Mouse (Mus musculus) macrophage (primary cell): ENCODE results near the gene Ddx49. TPM values are rescaled to one million over a fixed set of nuclear protein-coding genes. Genes with fewer than 3 reads are reported as not detected.

Experiments used
- H3K27ac ChIP-seq: fragments of 350-480 bp; formaldehyde crosslinking; 2 replicates; pipeline ENCODE4 v1.9.0; 2021
- H3K36me3 ChIP-seq: fragments of 350-480 bp; formaldehyde crosslinking; 2 replicates; pipeline ENCODE4 v1.9.0; 2021; ENCODE audit errors: inconsistent target
- H3K4me3 ChIP-seq: fragments of 350-480 bp; formaldehyde crosslinking; 2 replicates; pipeline ENCODE4 v1.9.0; 2021; ENCODE audit errors: inconsistent target
- H3K79me2 ChIP-seq: fragments of 350-480 bp; formaldehyde crosslinking; 2 replicates; pipeline ENCODE4 v1.9.0; 2021; ENCODE audit errors: inconsistent target
- WGBS: methylation state at CpG from one replicate; pipeline ENCODE4 v1.1.7; 2026; ENCODE audit warnings: inconsistent platforms; ENCODE audit not compliant: missing documents; 5-methylcytosine and 5-hydroxymethylcytosine counted together
- polyA plus RNA-seq: library from polyadenylated mRNA; stranded (reverse); fragments of 250-400 nt; gene quantifications from 3 replicates; pipeline ENCODE4 v1.2.4, GENCODE M21; 2018; ENCODE audit warnings: inconsistent platforms

Gene Ddx49
- polyA plus RNA-seq, 1 experiment from 2014 or later = 20.5 TPM

GRCm38 (mm10) chr8:70330741-70331364 is 28.6 kb upstream of the Ddx49 start:
- no peak overlapping the region for H3K4me3 ChIP-seq
- H3K79me2 ChIP-seq = no peaks in the 10 kb centered on the region
- 84% methylated on average over 52 of the region's 53 CpGs for WGBS
- H3K27ac ChIP-seq = no peak overlapping the region
- peaks cover 36% of the 10 kb centered on the region for H3K36me3 ChIP-seq

- Histone ChIP-seq H3K36me3 (peaks cover 29% of the 10 kb centered on the region), H3K79me2 (no peaks in the 10 kb centered on the region), H3K27ac (no peak overlapping the region), H3K4me3 (no peak overlapping the region)
- WGBS = 41% methylated on average over 45 of the region's 45 CpGs
These were observed 27.8 kb upstream of the Ddx49 start for GRCm38 (mm10) chr8:70329835-70330740.

GRCm38 (mm10) chr8:70329124-70329834 is 27.0 kb upstream of the Ddx49 start, which contains the start of gene Gdf1:
Gene Gdf1, plus strand, starts transcription at chr8:70329817.
- H3K79me2 ChIP-seq = no peaks in the 10 kb centered on the region
- peaks cover 21% of the 10 kb centered on the region for H3K36me3 ChIP-seq
- no peak within 1 kb of the TSS for H3K27ac ChIP-seq
- no peak within 1 kb of the TSS for H3K4me3 ChIP-seq
- WGBS = 62% methylated on average over 14 of the region's 14 CpGs

- Histone ChIP-seq H3K4me3 (no peak overlapping the region), H3K27ac (no peak overlapping the region), H3K36me3 (peaks cover 3% of the 10 kb centered on the region; the same call in 1 of the 2 replicates), H3K79me2 (no peaks in the 10 kb centered on the region)
- 96% methylated on average over 6 of the region's 6 CpGs for WGBS
These were observed 25.2 kb upstream of the Ddx49 start for GRCm38 (mm10) chr8:70327512-70327911.

GRCm38 (mm10) chr8:70323716-70324115 is 21.4 kb upstream of the Ddx49 start:
- no peaks in the 10 kb centered on the region for H3K36me3 ChIP-seq
- H3K27ac ChIP-seq = no peak overlapping the region
- no peak overlapping the region for H3K4me3 ChIP-seq
- no peaks in the 10 kb centered on the region for H3K79me2 ChIP-seq
- WGBS = 91% methylated on average over 3 of the region's 3 CpGs

- H3K79me2 ChIP-seq = no peaks in the 10 kb centered on the region
- WGBS = 88% methylated on average over 5 of the region's 5 CpGs
- peaks cover 5% of the 10 kb centered on the region for H3K36me3 ChIP-seq
- H3K27ac ChIP-seq = no peak overlapping the region
- H3K4me3 ChIP-seq = no peak overlapping the region
These were observed 15.6 kb upstream of the Ddx49 start for GRCm38 (mm10) chr8:70317872-70318271.

- no peak overlapping the region for H3K27ac ChIP-seq
These were observed 14.5 kb upstream of the Ddx49 start for GRCm38 (mm10) chr8:70316511-70317504.

GRCm38 (mm10) chr8:70315624-70316510 is 13.6 kb upstream of the Ddx49 start, which contains the start of gene Cers1:
Gene Cers1, plus strand, starts transcription at chr8:70315775.
- no peak within 1 kb of the TSS for H3K4me3 ChIP-seq
- WGBS = 7% methylated on average over 66 of the region's 66 CpGs
- no peaks in the 10 kb centered on the region for H3K79me2 ChIP-seq
- H3K27ac ChIP-seq = no peak within 1 kb of the TSS
- peaks cover 20% of the 10 kb centered on the region for H3K36me3 ChIP-seq

More at GRCm38 (mm10) chr8:70316511-70317504, 14.5 kb upstream of the Ddx49 start:
- 45% methylated on average over 15 of the region's 15 CpGs for whole genome bisulfite sequencing
- Histone ChIP-seq H3K79me2 (no peaks in the 10 kb centered on the region), H3K36me3 (peaks cover 12% of the 10 kb centered on the region), H3K4me3 (no peak overlapping the region)

GRCm38 (mm10) chr8:70313399-70313798 is 11.1 kb upstream of the Ddx49 start:
- Histone ChIP-seq H3K4me3 (no peak overlapping the region), H3K36me3 (peaks cover 35% of the 10 kb centered on the region), H3K27ac (no peak overlapping the region), H3K79me2 (no peaks in the 10 kb centered on the region)
- WGBS = 83% methylated on average over 2 of the region's 2 CpGs

GRCm38 (mm10) chr8:70309311-70309710 is 7.0 kb upstream of the Ddx49 start:
- H3K27ac ChIP-seq = no peak overlapping the region
- 43% methylated on average over 2 of the region's 2 CpGs for WGBS
- H3K4me3 ChIP-seq = no peak overlapping the region
- peaks cover 13% of the 10 kb centered on the region for H3K79me2 ChIP-seq
- H3K36me3 ChIP-seq = peaks cover 71% of the 10 kb centered on the region

GRCm38 (mm10) chr8:70302901-70303300 is 612 bp upstream of the Ddx49 start:
- Histone ChIP-seq H3K27ac (peak overlapping the region; percentile 72), H3K4me3 (peak overlapping the region; percentile 99), H3K79me2 (peaks cover 61% of the 10 kb centered on the region), H3K36me3 (peaks cover 37% of the 10 kb centered on the region; the same call in 1 of the 2 replicates)
- 2% methylated on average over 16 of the region's 16 CpGs for WGBS

GRCm38 (mm10) chr8:70300881-70301280 is 1.4 kb downstream of the Ddx49 start:
- Histone ChIP-seq H3K79me2 (peaks cover 61% of the 10 kb centered on the region), H3K4me3 (no peak overlapping the region; the same call in 1 of the 2 replicates), H3K27ac (no peak overlapping the region), H3K36me3 (peaks cover 38% of the 10 kb centered on the region)
- 49% methylated on average over 2 of the region's 3 CpGs for WGBS

GRCm38 (mm10) chr8:70293988-70294405 is 8.3 kb downstream of the Ddx49 start:
- WGBS = 92% methylated on average over 5 of the region's 5 CpGs
- peaks cover 81% of the 10 kb centered on the region for H3K36me3 ChIP-seq
- no peak overlapping the region for H3K4me3 ChIP-seq
- no peaks in the 10 kb centered on the region for H3K79me2 ChIP-seq
- no peak overlapping the region for H3K27ac ChIP-seq
